Mouse (Mus musculus) layer of hippocampus, adult 9-10 months (tissue): ENCODE measurements at regions not wholly inside any gene's neighbourhood (a gene's known extent, or its start where the extent isn't known, plus 50 kb on each side); places are given as distances from the start of the nearest gene placed in this dataset.

ENCODE experiments used
- DNase-seq: peaks from one replicate; pipeline ENCODE4 v3.0.0; 2022; ENCODE audit warnings: low spot score

DNA sequence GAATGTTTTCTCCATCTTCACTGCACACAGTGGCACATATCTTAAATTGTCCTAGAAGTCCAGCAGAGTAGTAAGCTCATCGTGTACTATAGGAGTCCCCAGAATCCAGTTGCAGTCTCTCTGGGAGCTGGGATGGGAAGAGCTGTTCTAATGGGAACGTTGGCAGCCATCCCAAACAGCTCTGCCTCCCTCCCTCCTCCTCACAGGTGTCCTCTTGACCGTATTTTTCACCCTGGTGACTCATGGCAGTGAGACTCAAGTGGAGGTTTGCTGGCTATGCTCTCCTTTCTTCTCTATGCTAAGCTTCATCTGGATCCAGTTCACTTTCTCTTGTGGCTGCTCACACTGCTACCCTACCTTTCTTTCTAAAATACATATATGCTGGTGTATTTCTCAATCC is 109.2 kb upstream of the Sash1 start:
- no peak for DNase-seq

DNA sequence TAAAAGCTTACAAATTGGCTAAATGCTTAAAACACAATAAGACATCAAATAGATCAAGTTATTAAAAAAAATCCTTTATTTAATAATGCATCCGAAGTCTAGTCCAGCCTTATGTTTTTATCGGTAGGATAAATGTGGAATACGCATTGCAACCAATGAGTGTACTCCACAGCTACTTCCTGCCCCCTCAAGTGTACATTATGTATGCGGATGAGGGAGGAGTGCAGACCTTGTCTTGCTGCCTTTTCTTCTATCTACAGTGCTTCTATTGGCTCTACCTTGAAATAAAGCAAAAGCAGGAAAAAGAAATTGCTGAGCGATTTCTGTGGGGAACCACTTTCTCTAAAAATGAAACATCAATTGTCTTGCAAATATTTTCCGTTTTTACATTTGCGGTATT is 100.5 kb upstream of the Sash1 start:
- DNase-seq: no peak

GRCm38 (mm10) chr10:8983347-8983746 is 97.5 kb upstream of the Sash1 start:
- DNase-seq: no peak

DNA sequence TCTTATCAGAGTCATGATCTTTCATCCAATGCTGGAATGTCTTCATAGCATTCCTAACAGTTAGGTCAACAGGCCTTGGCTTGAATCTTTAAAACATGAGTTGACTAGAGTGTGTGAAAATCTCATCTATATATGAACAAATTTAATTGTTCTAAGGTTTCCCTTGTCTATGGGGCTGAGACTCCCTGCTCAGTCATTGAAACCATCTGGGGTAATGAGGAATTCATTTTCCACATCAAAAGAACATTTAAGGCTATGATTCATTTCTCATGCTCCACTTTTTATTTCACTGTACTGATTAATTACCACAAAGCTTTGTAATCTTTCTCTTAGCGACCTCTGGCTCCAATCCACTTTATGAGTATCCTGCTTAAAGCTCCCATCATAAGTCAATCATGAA is 94.7 kb upstream of the Sash1 start:
- DNase-seq: no peak

DNA sequence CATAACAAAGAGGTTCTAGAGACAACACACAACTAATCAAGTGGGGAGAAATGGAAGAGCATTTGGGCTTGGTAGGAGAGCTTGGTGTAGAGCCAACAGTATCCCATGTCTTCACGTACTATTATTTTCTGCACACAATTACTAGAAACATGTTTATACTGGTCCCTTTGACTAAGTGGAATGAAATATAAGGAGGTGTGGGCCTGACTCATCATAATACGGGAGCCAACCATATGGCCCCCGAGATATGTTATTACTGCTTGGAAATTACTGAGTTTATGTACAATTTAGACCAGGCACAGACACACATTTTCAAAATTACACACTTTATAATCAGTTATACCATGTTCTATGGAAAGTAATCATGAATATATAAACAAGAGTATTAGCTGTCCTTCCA is 92.7 kb upstream of the Sash1 start:
- DNase-seq: no peak

DNA sequence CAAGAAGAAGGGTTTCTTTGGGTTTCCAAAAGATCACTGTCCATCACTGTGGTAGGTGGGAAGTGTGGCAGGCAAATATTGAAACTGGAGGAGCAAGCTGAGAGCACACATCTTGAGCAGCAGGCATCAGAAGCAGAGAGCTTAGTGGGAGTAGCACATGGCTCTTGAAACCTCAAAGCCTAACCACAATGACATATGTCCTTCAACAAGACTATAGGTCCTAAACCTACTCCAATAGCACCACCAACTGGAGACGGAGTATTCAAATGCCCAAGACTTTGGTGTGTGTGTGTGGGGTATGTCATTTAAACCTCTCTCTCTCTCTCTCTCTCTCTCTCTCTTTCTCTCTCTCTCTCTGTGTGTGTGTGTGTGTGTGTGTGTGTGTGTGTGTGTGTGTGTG is 88.1 kb upstream of the Sash1 start:
- no peak for DNase-seq

DNA sequence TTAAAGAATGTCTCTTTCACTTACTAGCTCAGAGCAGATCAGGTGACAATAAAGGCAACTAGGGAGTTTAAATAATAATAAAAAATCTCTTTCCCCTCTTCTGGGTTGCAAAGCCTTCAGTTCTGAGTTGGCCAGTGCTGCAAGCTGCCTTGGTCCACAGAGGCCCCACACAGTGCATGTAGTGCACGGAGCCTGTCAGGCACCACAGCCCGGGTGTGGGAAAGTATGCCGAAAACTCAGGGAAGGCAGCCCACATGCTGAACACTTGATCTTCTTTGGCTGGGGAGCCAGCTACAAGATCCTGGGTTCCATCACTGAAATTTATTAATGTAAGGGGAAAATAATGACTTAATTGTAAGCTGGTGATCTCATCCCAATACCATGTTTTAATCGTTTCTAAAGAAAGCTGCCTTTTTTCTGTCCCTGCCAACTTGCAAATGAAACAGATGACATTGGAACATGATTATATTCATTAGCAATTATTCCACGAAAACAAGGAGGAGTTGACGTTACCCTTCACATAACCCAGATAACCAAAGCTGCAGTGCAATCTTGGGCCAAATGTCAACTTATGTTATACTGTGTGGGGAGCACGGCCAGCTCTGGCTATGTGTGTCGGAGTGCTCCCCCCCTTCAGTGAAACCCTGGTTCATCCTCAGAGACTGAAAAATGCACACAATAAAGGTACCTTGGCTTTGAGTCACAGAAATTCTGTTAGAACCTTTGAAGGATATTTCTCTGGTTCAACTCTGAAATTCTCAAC is 87.1 kb upstream of the Sash1 start:
- DNase-seq: no peak

DNA sequence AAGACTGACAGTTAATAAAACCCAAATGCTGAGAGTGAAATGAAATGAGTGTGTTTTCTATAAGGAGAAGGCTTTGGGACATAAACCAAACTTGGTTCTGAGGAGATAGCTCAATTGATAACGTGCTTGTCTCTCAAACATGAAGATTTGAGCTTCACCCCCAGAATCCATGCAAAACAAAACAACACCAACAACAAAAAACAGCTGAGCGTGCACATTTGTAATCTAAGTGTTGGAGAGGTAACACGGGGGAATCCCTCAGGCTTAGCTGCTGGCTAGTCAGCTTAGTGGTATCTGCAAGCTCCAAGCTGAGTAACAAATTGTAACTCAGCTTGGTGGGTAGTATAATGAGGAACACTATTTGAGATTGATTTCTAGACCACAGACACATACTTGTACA is 84.9 kb upstream of the Sash1 start:
- no peak for DNase-seq

- DNase-seq: no peak
These were observed 83.7 kb upstream of the Sash1 start for GRCm38 (mm10) chr10:8969586-8969985.

DNA sequence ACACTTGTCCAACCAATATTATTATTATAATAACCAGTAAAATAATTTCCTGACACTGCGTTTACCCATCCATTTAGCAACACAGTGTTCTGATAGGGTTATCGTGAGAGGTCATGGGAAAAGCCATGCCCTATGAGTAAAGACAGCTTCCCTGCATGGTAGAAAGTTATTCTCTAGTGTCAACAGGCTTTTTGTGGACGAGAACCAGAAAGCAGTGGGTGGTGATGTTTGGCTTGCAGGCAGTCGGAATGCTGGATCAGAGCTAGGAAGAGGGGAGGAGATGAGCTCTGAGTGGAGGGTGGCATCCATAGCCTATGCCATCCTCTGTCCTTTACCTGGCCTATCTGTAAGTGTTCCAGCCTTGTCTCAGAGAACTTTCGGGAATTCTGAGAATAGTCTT is 83.1 kb upstream of the Sash1 start:
- DNase-seq: no peak

DNA sequence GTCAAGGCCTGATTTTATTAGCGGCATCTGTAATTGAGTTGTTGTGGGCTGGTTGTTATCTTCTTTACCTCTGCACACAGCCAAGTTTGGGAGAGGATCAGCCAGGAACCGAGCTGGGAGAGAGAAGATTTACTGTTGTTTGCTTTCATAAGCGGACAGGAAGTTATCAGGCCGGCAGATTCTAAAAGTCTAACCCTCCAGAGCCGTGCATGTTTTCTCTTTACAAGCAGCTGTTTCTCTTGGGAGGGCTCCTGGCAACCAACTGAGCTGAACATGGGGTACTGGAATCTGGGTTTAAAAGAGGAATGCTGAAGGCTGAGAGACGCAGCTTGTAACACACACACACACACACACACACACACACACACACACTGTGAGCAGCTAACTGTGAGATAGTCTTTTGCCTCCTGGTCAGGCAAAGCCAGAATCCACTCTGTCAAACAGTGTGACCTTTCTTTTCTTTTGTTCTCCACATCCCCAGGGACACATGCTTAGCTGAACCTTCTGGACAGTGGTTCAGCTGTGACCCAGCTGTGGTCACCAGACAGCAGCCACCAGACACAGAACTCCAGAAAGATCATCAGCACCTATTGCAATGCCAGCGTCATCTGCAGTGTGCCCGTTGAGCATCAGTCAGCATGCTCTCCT is 82.5 kb upstream of the Sash1 start:
- no peak for DNase-seq

- no peak for DNase-seq
These were observed 77.1 kb upstream of the Sash1 start for GRCm38 (mm10) chr10:8962921-8963320.

DNA sequence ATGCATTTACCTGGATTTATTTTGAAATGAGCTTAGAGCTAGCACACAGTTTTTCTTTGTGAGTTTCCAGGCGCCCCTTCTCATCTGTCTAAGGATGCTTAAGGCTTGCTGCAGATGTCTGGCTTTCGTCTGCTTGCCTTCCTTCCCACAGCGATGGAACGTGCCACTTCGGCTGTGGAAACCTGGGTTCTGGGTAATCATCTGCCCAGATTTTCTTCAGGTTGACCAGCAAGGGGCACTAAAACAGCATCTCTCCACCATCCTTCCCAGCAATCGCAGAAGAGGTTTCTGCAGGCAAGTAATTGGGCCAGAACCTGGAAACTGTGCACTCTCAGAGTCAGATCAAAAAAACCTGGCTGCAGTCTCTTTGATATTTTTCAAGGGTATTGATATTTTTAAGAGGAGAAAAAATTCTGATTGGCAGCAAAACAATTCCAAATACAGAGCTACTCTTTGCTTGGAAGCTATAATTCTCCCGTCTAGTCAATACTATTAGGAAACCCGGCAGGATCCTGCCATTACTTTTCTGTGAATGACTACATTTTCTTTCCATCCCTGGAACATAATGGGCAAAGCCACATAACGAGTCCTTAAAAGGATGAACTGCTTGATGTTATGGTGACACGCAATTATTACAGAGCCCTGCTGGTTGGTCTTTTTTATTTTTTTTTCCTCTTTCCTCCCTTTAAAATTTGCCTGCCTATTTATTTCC is 75.2 kb upstream of the Sash1 start:
- DNase-seq: no peak

GRCm38 (mm10) chr10:8960275-8960960 is 74.5 kb upstream of the Sash1 start:
- no peak for DNase-seq

DNA sequence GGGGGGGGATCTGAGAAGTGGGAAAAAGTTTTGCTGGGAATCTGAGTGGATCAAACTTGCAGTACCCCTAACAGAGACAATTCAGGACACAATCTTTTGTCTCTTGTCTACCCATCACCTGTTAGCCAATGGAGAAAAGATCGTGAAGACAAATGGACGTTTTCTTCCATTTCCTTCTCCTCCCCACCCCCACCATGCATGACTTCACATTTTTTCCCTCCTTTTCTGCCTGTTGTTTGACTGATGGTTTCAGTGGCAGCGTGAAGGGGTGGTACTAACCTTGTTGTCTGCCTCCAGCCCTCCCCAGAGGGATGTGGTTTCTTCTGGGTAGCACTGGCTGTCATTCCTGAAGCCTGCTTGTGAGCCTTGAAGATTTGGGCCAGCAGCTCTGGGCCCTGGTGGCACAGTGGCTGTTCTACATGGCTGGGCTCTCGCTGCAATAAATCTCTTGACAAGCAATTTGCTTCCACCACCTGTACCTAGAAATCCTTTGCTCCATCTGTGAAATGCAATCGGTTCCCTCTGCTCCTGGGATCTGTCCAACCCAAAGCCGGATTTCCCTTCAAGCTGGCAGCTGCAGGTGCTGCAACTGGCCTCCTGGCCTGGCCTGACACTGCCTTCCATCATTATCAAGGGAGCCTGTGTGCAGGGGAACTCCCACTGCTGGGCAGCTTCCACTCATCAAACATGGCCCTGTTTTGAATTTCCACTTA is 69.8 kb upstream of the Sash1 start:
- no peak for DNase-seq

- DNase-seq: no peak
These were observed 68.1 kb upstream of the Sash1 start for GRCm38 (mm10) chr10:8954003-8954402.

DNA sequence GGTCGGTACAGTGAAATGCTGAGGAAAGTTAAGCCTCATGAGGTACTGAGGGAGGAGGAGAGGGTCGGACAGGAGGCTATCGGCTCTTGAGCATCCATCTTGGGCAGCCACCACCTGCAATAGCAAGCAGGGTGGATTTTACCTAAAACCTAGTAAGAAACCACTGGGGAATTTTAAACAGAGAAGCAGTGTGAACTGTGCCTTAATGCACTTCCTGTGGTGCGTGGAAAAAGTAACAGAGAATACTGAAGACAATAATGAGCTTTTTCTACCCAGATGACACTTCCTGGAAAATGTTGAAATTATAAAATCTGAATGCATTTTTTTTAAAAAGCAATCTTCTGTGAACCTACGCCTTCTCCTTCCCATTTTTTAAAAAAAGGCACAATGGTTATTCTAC is 67.1 kb upstream of the Sash1 start:
- no peak for DNase-seq

DNA sequence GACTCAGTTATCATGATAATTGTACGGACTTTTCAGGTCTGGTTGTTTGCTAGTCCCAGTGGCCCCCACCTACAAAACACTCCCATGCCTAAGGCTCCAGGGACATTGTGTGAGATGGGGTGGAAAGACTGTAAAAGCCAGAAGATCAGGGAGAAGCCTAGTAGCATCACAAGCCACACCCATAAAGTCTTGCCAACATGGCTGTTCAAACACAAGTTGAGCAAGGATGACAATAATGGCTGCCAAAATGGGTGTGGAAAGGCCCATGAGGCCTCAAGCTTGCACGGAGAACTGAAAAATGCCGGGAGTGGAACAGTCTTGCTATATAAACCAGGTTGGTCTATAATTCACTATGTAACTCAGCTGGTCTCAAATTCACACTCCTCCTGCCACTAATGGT is 66.1 kb upstream of the Sash1 start:
- DNase-seq: no peak

DNA sequence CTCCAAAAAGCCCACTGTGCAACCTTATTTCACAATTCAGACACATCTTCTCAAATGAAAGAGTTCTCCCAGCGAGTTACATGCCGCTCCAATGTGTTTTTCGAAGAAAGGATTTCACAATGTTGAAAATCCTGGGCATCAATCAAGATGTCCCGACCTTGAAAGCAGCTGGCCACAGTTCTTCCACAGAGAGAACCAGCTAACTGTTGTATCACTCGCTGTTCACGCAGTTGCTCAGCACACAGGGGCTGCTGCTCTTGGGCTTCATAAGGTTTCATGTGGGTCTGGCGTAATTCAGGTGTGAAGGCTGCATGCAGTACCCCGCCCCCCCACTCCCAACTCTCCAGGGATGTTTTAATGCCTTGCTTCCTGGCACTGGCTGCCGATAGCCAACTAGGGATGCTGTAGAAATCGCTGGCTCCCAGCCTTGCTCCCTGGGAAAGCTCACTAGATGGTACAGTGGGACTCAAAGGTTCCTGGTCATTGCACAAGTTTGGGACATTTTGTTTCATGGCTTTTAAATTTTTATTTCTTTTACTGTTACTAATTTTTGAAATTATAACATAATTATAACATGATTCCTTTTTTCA is 65.5 kb upstream of the Sash1 start:
- no peak for DNase-seq

GRCm38 (mm10) chr10:8948227-8948626 is 62.4 kb upstream of the Sash1 start:
- no peak for DNase-seq

DNA sequence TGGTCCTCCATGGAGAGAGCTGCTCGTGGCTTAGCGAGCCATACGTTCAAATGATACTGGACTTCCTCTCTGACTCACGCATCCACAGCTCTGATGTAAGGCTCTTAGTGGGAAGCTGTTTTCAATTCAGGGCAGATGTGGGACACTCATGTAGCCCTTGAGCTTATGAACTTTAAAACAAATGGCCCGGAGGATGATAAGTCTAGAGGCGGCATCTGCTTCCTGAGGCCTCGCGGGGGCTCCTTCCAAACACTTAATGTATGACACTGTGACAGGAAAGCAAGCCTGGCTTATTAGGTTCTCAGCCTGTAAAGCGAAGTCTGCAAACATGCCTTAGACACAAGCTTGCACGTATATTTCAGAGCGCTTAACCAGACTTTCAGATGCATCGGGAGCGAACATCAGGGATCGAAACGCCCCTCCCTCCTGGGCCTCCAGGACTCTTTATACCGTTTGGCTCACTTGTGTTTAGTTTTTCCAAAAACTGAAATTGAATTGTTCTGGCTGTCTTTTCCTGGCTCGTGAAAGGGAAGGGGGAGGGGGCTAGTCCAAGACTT is 59.4 kb upstream of the Sash1 start:
- no peak for DNase-seq
